ENCODE assay signal across 1 mouse cellular context in the genomic region with DNA sequence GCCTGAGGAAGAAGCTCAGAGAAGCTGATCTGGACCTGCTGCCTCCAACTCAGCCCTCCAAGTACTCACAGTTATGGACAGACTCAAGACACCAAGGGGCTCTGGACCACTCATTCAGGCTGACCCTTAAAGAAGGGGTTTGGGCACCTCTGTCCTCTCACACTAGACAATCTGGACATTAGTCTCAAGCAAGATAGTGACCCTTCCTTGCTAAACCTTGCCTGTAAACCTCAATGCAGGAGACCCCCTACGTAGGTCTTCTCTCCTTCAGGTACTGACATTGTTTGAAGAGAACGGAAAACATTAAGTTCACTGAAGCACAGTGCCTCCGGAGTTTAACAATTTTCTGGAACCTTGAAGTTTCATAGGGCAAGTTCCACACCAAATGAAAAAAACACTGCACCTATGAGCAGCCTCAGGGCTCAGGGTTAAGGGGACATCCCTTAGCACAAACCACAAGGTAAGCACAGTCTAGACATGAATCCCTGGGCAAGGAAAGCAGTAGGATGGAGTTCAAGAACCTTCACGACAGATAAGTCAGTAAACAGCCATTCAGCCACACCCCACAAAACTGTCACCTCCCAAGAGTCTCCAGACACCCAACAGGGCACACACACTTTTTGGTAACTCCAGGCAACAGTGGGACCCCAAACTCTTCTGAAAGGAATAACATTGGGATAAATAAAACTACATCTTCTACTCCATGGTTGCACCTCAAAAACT.
TF ChIP-seq lines count a peak whose summit lies in the region.

No protein-coding gene starts in this region.

TF ChIP-seq in MEL, 35 proteins besides CTCF, POLR2A, EP300 and RAD21:
- TF ChIP-seq TAL1 (IDR thresholded peaks at IDR 0.05; ENCODE audit: low read length) (no peak), MAX (IDR thresholded peaks at IDR 0.05; ENCODE audit: low read length) (no peak), USF1 (IDR thresholded peaks at IDR 0.05; ENCODE audit: low read depth, low read length) (no peak), GABPA (IDR thresholded peaks at IDR 0.05; ENCODE audit: low read depth, low read length) (no peak), MYB (IDR thresholded peaks at IDR 0.05; ENCODE audit: low read depth, low read length) (no peak), ZKSCAN1 (IDR thresholded peaks at IDR 0.05; ENCODE audit: low read depth, low read length) (no peak)
